Mouse (Mus musculus) thymus, adult 2 months (tissue): ENCODE data around the gene Mfsd12. TPM values are rescaled to one million over a fixed set of nuclear protein-coding genes. Genes with fewer than 3 reads are reported as not detected.

Experiments
- DNase-seq: peaks from one replicate; pipeline ENCODE4 v3.0.0; 2021
- H3K27ac ChIP-seq: fragments of 200-500 bp; 2 replicates; pipeline ENCODE4 v1.5.1; 2012; ENCODE audit warnings: low read length, control low read depth; ENCODE audit not compliant: control insufficient read depth, insufficient read depth
- H3K27me3 ChIP-seq: fragments of 200-500 bp; 2 replicates; pipeline ENCODE4 v1.6.1; 2012; ENCODE audit warnings: mild to moderate bottlenecking, low read length, moderate library complexity, mixed read lengths; ENCODE audit not compliant: control insufficient read depth, insufficient read depth
- H3K36me3 ChIP-seq: fragments of 200-500 bp; 2 replicates; pipeline ENCODE4 v1.6.1; 2012; ENCODE audit warnings: mild to moderate bottlenecking, low read length, moderate library complexity; ENCODE audit not compliant: control insufficient read depth, insufficient read depth
- H3K4me1 ChIP-seq: fragments of 200-500 bp; replicated peaks from 2 replicates; pipeline ENCODE4 v1.6.1; 2012; ENCODE audit warnings: low read length; ENCODE audit not compliant: control insufficient read depth, insufficient read depth
- H3K4me3 ChIP-seq: fragments of 200-500 bp; 2 replicates; pipeline ENCODE4 v1.5.1; 2012; ENCODE audit warnings: mild to moderate bottlenecking, low read length, control low read depth, moderate library complexity; ENCODE audit not compliant: control insufficient read depth, insufficient read depth
- CTCF ChIP-seq: fragments of 200-500 bp; IDR thresholded peaks from 2 replicates; pipeline ENCODE4 v1.5.1; 2012; ENCODE audit warnings: mild to moderate bottlenecking, control low read depth, low read length, moderate library complexity, borderline replicate concordance; ENCODE audit not compliant: control insufficient read depth, poor library complexity, insufficient read depth; ENCODE audit errors: extremely low read depth
- POLR2A ChIP-seq: fragments of 200-500 bp; IDR thresholded peaks from 2 replicates; pipeline ENCODE4 v1.6.1; 2012; ENCODE audit warnings: mild to moderate bottlenecking, low read length, control low read depth, moderate library complexity; ENCODE audit not compliant: control insufficient read depth, poor library complexity, insufficient read depth; ENCODE audit errors: extremely low read depth
- WGBS: fragments of 180-500 bp; shearing (Covaris S2); methylation state at CpG from one replicate; pipeline ENCODE4 v1.1.7; 2018; 5-methylcytosine and 5-hydroxymethylcytosine counted together
- polyA plus RNA-seq: library from polyadenylated mRNA; depleted of rRNA; stranded (reverse); fragments of >200 nt; gene quantifications from 2 replicates; pipeline ENCODE4 v1.2.3, GENCODE M21; 2012; rRNA removed

The Mfsd12 gene
- 65.3 and 85.5 TPM in 2 replicates for polyA plus RNA-seq

- peak within 1 kb of the TSS; percentile 64 for H3K4me3 ChIP-seq
- peak within 1 kb of the TSS; percentile 48; the same call in 1 of the 2 replicates for H3K27ac ChIP-seq
- peaks cover 34% of the 10 kb centered on the region for H3K4me1 ChIP-seq
- DNase-seq, result peak; percentile 89
- WGBS, result 2% methylated on average over 79 of the region's 79 CpGs
- peak; percentile 74 for TF ChIP-seq POLR2A
- TF ChIP-seq CTCF, result peak; percentile 68; the same call in 1 of the 2 replicates
- no peaks in the 10 kb centered on the region for H3K27me3 ChIP-seq
- no peaks in the 10 kb centered on the region for H3K36me3 ChIP-seq
These were observed at the start of gene Mfsd12 for GRCm38 (mm10) chr10:81356991-81357844. Mfsd12 (plus strand) TSS chr10:81357491.

GRCm38 (mm10) chr10:81309571-81309970 lies 47.7 kb upstream of the Mfsd12 start:
- Histone ChIP-seq H3K4me3 (no peak overlapping the region), H3K36me3 (peaks cover 76% of the 10 kb centered on the region), H3K4me1 (peaks cover 4% of the 10 kb centered on the region), H3K27me3 (no peaks in the 10 kb centered on the region), H3K27ac (no peak overlapping the region)
- TF ChIP-seq POLR2A (no peak), CTCF (no peak)
- no peak for DNase-seq
- 74% methylated on average over 5 of the region's 5 CpGs for WGBS

GRCm38 (mm10) chr10:81313581-81313980 lies 43.7 kb upstream of the Mfsd12 start:
- no peak overlapping the region for H3K4me3 ChIP-seq
- 95% methylated on average over 13 of the region's 13 CpGs for WGBS
- peaks cover 9% of the 10 kb centered on the region for H3K4me1 ChIP-seq
- H3K27me3 ChIP-seq, result no peaks in the 10 kb centered on the region
- H3K36me3 ChIP-seq, result peaks cover 59% of the 10 kb centered on the region
- no peak for DNase-seq
- no peak overlapping the region for H3K27ac ChIP-seq
- TF ChIP-seq CTCF (no peak), POLR2A (no peak)

GRCm38 (mm10) chr10:81314201-81314600 lies 43.1 kb upstream of the Mfsd12 start:
- 83% methylated on average over 7 of the region's 7 CpGs for WGBS
- Histone ChIP-seq H3K4me1 (peaks cover 13% of the 10 kb centered on the region), H3K36me3 (peaks cover 53% of the 10 kb centered on the region), H3K27me3 (no peaks in the 10 kb centered on the region), H3K27ac (no peak overlapping the region), H3K4me3 (no peak overlapping the region)
- no peak for TF ChIP-seq CTCF
- no peak for TF ChIP-seq POLR2A
- DNase-seq, result no peak

GRCm38 (mm10) chr10:81315587-81315986 lies 41.7 kb upstream of the Mfsd12 start:
- 86% methylated on average over 16 of the region's 16 CpGs for WGBS
- H3K36me3 ChIP-seq, result peaks cover 39% of the 10 kb centered on the region

GRCm38 (mm10) chr10:81316338-81317060 lies 40.8 kb upstream of the Mfsd12 start:
- 85% methylated on average over 16 of the region's 16 CpGs for WGBS
- Histone ChIP-seq H3K36me3 (peaks cover 30% of the 10 kb centered on the region), H3K4me3 (no peak overlapping the region), H3K27me3 (no peaks in the 10 kb centered on the region), H3K27ac (no peak overlapping the region), H3K4me1 (peaks cover 22% of the 10 kb centered on the region)
- DNase-seq, result no peak
- TF ChIP-seq CTCF (peak; percentile 4; the same call in 1 of the 2 replicates), POLR2A (no peak)

More at GRCm38 (mm10) chr10:81315587-81315986, 41.7 kb upstream of the Mfsd12 start:
- no peak for DNase-seq
- Histone ChIP-seq H3K4me3 (no peak overlapping the region), H3K27me3 (no peaks in the 10 kb centered on the region), H3K27ac (no peak overlapping the region), H3K4me1 (peaks cover 22% of the 10 kb centered on the region)
- TF ChIP-seq CTCF, result no peak
- no peak for TF ChIP-seq POLR2A
